Comparison of ENCODE assay signal across 17 mouse cellular contexts in genomic region chr14:10509252-10509651, GRCm38 (mm10).
DNase-seq lines count a peak whose midpoint lies in the region; ATAC-seq lines count a peak whose summit lies in the region.
"Had no signal": no experiment of that assay in that cellular context is flagged by ENCODE, and none has a peak within 500 bp of the region (broad histone marks: within the 10 kb centered on the region; RNA-seq: fewer than 3 reads in every experiment).

No protein-coding gene starts in this region.

- no peak for DNase-seq in cerebellum, adult 8-10 months
- DNase-seq: adrenal gland, adult 2 months; adrenal gland, adult 8-10 months; adrenal gland, postnatal 10 days; adrenal gland, postnatal 14 days; adrenal gland, postnatal 25 days; adrenal gland, postnatal 36 days; B cell, adult 2 months; cerebellum, adult 11 months; cerebellum, adult 11-12 months; cerebellum, adult 18-20 months had no signal

- 0 out of 2 replicates have a peak, but pooled peaks have one; percentile 15 for ATAC-seq in common myeloid progenitor, adult 5-6 weeks (replicated peaks; ENCODE audit: low read depth, poor library complexity, severe bottlenecking)
- ATAC-seq in hematopoietic stem cell, adult 5-6 weeks (replicated peaks in 1 of 2; ENCODE audit: insufficient read depth in 1 of 2, low FRiP score in 2 of 2, low TSS enrichment in 1 of 2, low read depth in 1 of 2, poor library complexity in 2 of 2, severe bottlenecking in 2 of 2) = peak; percentile 73 to 75
- no peak for ATAC-seq in megakaryocyte progenitor cell, adult 5-6 weeks (replicated peaks; ENCODE audit: poor library complexity)
- ATAC-seq: activated CD4-positive, CD25-positive, alpha-beta regulatory T cell, adult 4 months; CD4-positive, CD25-positive, alpha-beta regulatory T cell, adult 4 months; Patski had no signal
